21 mouse cellular contexts compared by ENCODE assay signal in the genomic region with DNA sequence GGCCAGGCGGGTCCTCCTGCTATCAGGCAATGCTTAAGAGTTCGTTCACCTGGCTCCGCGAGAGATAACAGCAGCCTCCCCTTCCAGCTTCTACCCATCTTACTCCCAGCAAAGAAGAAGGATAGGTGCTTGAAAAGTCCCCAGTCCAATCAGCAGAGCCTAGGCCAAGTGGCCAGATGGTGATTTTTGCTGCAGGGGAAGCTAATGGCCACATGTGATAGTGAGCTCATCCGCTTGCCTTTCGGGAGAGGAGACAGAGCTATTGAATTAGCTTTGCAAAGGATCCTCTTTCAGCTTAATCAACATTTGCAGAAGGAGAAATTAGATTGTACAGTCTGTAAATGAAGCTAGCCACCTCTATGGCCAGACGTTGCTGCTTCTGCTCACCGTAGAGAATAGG.
DNase-seq lines count a peak whose midpoint lies in the region; ATAC-seq lines count a peak whose summit lies in the region.
"Had no signal": no experiment of that assay in that cellular context is flagged by ENCODE, and none has a peak within 500 bp of the region (broad histone marks: within the 10 kb centered on the region; RNA-seq: fewer than 3 reads in every experiment).

No protein-coding gene starts in this region.

- no peaks in the 10 kb centered on the region for H3K27me3 ChIP-seq in hindbrain, embryonic 16.5 days (replicated peaks; ENCODE audit: control insufficient read depth, insufficient read depth, low read length)
- H3K27me3 ChIP-seq in hindbrain, embryonic 12.5 days: no peaks in the 10 kb centered on the region
- H3K27me3 ChIP-seq: forebrain, embryonic 12.5 days; heart, embryonic 15.5 days; liver, embryonic 13.5 days; Patski had no signal

- H3K4me2 ChIP-seq in hindbrain, embryonic 16.5 days (ENCODE audit: low read length): no peak overlapping the region
- no peak overlapping the region for H3K4me2 ChIP-seq in hindbrain, embryonic 12.5 days (replicated peaks)
- H3K4me2 ChIP-seq: forebrain, embryonic 12.5 days; heart, embryonic 15.5 days; limb, embryonic 13.5 days; liver, embryonic 13.5 days; lung, embryonic 14.5 days had no signal

- no peaks in the 10 kb centered on the region for H3K36me3 ChIP-seq in hindbrain, embryonic 16.5 days (ENCODE audit: control insufficient read depth, insufficient read depth, low read length)
- no peaks in the 10 kb centered on the region for H3K36me3 ChIP-seq in hindbrain, embryonic 12.5 days
- H3K36me3 ChIP-seq: forebrain, embryonic 12.5 days; heart, embryonic 15.5 days; limb, embryonic 13.5 days; liver, embryonic 13.5 days had no signal

- H3K27ac ChIP-seq in hindbrain, embryonic 16.5 days (ENCODE audit: low read depth, low read length): no peak overlapping the region
- no peak overlapping the region for H3K27ac ChIP-seq in hindbrain, embryonic 12.5 days
- H3K27ac ChIP-seq: forebrain, embryonic 12.5 days; heart, embryonic 15.5 days; limb, embryonic 13.5 days; liver, embryonic 13.5 days had no signal

- ATAC-seq in hindbrain, embryonic 16.5 days: peak; percentile 60; the same call in 1 of the 2 replicates
- ATAC-seq in hindbrain, embryonic 12.5 days (ENCODE audit: low FRiP score): no peak
- ATAC-seq: intestine, embryonic 16.5 days; Patski had no signal

- no peak overlapping the region for H3K9ac ChIP-seq in hindbrain, embryonic 16.5 days (ENCODE audit: low read depth, low read length)
- no peak overlapping the region for H3K9ac ChIP-seq in hindbrain, embryonic 12.5 days
- H3K9ac ChIP-seq: forebrain, embryonic 12.5 days; heart, embryonic 15.5 days; limb, embryonic 13.5 days; liver, embryonic 13.5 days; lung, embryonic 14.5 days had no signal

- peak; percentile 17 to 32 for DNase-seq in adrenal gland, adult (ENCODE audit: inconsistent age in 2 of 2, low spot score in 1 of 2)
- no peak for DNase-seq in adrenal gland, postnatal 4 days (ENCODE audit: low spot score in 2 of 2)
- DNase-seq in cerebellum, postnatal 14 days: peak; percentile 43 to 54
- DNase-seq in cerebellum, adult 18-20 months: no peak
- DNase-seq in MN1 (ENCODE audit: low spot score): peak; percentile 78
- DNase-seq in left cerebral cortex, postnatal 36 days (ENCODE audit: low spot score in 2 of 2): no peak
- DNase-seq: gastrocnemius, postnatal 36 days; heart, postnatal 4 days; kidney, postnatal 36 days; layer of hippocampus, adult 9-11 months; liver, embryonic 13.5 days; lung, embryonic 14.5 days; lung, postnatal 36 days; right cerebral cortex, adult 18-20 months had no signal

- no peak overlapping the region for H3K4me3 ChIP-seq in hindbrain, embryonic 16.5 days (ENCODE audit: low read length)
- H3K4me3 ChIP-seq in hindbrain, embryonic 12.5 days: no peak overlapping the region
- H3K4me3 ChIP-seq: forebrain, embryonic 12.5 days; heart, embryonic 15.5 days; limb, embryonic 13.5 days; liver, embryonic 13.5 days had no signal

- 76% methylated on average over 8 of the region's 8 CpGs for WGBS in hindbrain, embryonic 16.5 days
- 82% methylated on average over 8 of the region's 8 CpGs for WGBS in hindbrain, embryonic 12.5 days

- intact Hi-C loops in left cerebral cortex, postnatal 36 days (cut with DNase I): no loop called here

- no peaks in the 10 kb centered on the region for H3K9me3 ChIP-seq in hindbrain, embryonic 16.5 days (ENCODE audit: control insufficient read depth, low read length)
- no peaks in the 10 kb centered on the region for H3K9me3 ChIP-seq in hindbrain, embryonic 12.5 days (replicated peaks)
- H3K9me3 ChIP-seq: forebrain, embryonic 12.5 days; heart, embryonic 15.5 days; limb, embryonic 13.5 days had no signal

- H3K4me1 ChIP-seq in hindbrain, embryonic 16.5 days (ENCODE audit: control insufficient read depth, insufficient read depth, low read depth, low read length): no peaks in the 10 kb centered on the region
- H3K4me1 ChIP-seq in hindbrain, embryonic 12.5 days: no peaks in the 10 kb centered on the region
- H3K4me1 ChIP-seq: heart, embryonic 15.5 days; limb, embryonic 13.5 days; liver, embryonic 13.5 days had no signal

Comparison
In these comparisons a context has a peak if more than half of its experiments do, and no peak if none do; other contexts are left out.
1. DNase-seq: peak in adrenal gland, adult (2 of 2), cerebellum, postnatal 14 days (2 of 2) and MN1 (single experiment); none in adrenal gland, postnatal 4 days (0 of 2), cerebellum, adult 18-20 months (0 of 2) and left cerebral cortex, postnatal 36 days (0 of 2).